In the genomic region with DNA sequence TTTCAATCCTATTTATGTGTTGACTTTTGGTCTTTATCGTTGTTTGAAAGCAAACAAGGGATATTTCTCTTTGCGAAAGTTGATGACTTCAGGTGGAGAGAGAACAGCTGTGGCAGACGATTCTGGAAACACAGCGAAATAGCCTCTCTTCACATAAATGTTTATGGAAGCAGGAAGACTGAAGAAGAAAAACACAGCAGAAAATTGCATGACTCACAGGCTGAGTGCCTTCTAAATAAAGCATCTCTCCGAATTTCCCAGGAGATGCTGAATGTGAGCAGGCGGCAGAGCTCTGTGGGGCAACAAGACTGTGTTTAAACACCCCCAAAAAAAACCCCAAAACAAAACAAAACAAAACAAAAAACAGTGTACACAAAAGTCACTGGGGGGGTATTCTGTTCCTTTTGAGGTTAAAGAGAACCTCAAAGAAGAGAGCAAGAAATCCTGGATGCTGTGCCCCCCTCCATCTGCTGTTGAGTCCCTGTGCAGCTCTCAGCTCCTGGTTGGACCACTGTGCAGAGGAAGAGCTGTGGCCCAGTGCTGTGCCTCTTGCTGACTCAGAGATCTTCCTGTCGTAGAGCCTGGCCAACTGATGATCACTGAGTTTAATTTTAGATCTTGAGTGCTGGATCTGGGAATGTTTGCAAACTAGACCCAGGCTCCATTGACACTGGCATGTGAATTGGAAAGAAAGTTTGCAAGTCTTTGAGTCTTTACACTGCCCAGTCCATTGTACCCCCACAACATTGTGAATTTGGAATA, we compare ENCODE assay signal across 12 mouse cellular contexts.
DNase-seq lines count a peak whose midpoint lies in the region; ATAC-seq lines count a peak whose summit lies in the region.
"Had no signal": no experiment of that assay in that cellular context is flagged by ENCODE, and none has a peak within 500 bp of the region (broad histone marks: within the 10 kb centered on the region; RNA-seq: fewer than 3 reads in every experiment).

No protein-coding gene starts in this region.

- no peaks in the 10 kb centered on the region for H3K27me3 ChIP-seq in embryonic facial prominence, embryonic 14.5 days (replicated peaks; ENCODE audit: control insufficient read depth, insufficient read depth, low read length)
- no peaks in the 10 kb centered on the region for H3K27me3 ChIP-seq in midbrain, embryonic 11.5 days (ENCODE audit: control insufficient read depth, insufficient read depth, low read length)
- H3K27me3 ChIP-seq: neural tube, embryonic 12.5 days had no signal

- 53% methylated on average over 7 of the region's 7 CpGs for WGBS in embryonic facial prominence, embryonic 14.5 days
- 76% methylated on average over 7 of the region's 7 CpGs for WGBS in midbrain, embryonic 11.5 days

- H3K36me3 ChIP-seq in embryonic facial prominence, embryonic 14.5 days (ENCODE audit: control insufficient read depth, insufficient read depth, low read length): no peaks in the 10 kb centered on the region
- H3K36me3 ChIP-seq in midbrain, embryonic 11.5 days (ENCODE audit: control insufficient read depth, insufficient read depth, low read length): no peaks in the 10 kb centered on the region
- H3K36me3 ChIP-seq: neural tube, embryonic 12.5 days had no signal

- H3K9ac ChIP-seq in embryonic facial prominence, embryonic 14.5 days (ENCODE audit: low read depth, low read length): no peak overlapping the region
- H3K9ac ChIP-seq in midbrain, embryonic 11.5 days (ENCODE audit: low read length): no peak overlapping the region
- H3K9ac ChIP-seq: neural tube, embryonic 12.5 days had no signal

- no peak for ATAC-seq in embryonic facial prominence, embryonic 14.5 days (ENCODE audit: low read depth)
- ATAC-seq in midbrain, embryonic 11.5 days (ENCODE audit: low FRiP score): no peak

- H3K4me3 ChIP-seq in embryonic facial prominence, embryonic 14.5 days (ENCODE audit: low read depth, low read length): no peak overlapping the region
- H3K4me3 ChIP-seq in midbrain, embryonic 11.5 days (ENCODE audit: low read depth, low read length): no peak overlapping the region
- H3K4me3 ChIP-seq: neural tube, embryonic 12.5 days had no signal

- H3K4me1 ChIP-seq in embryonic facial prominence, embryonic 14.5 days (ENCODE audit: control insufficient read depth, insufficient read depth, low read length): peaks cover 30% of the 10 kb centered on the region; the same call in 1 of the 2 replicates
- H3K4me1 ChIP-seq in midbrain, embryonic 11.5 days (ENCODE audit: control insufficient read depth, insufficient read depth, low read length): no peaks in the 10 kb centered on the region
- H3K4me1 ChIP-seq: neural tube, embryonic 12.5 days had no signal

- DNase-seq in heart, adult 8-10 months (ENCODE audit: low spot score): peak; percentile 67
- DNase-seq in heart, postnatal 25 days (ENCODE audit: low spot score): no peak
- DNase-seq in 3T3-L1 (ENCODE audit: low read depth, low spot score): peak; percentile 91
- peak; percentile 37 for DNase-seq in embryonic facial prominence, embryonic 14.5 days (ENCODE audit: low spot score)
- peak; percentile 18 to 39 for DNase-seq in left cerebral cortex, postnatal 14 days (ENCODE audit: low spot score in 2 of 2)
- no peak for DNase-seq in midbrain, embryonic 11.5 days (ENCODE audit: low spot score, missing footprints)
- no peak for DNase-seq in embryo, embryonic 10 days (ENCODE audit: low spot score)
- DNase-seq in urinary bladder, adult 18-20 months (ENCODE audit: low spot score in 2 of 2): no peak
- DNase-seq: adrenal gland, postnatal 25 days; embryo, embryonic 11 days; thymus, adult 2 months had no signal

- H3K27ac ChIP-seq in embryonic facial prominence, embryonic 14.5 days (replicated peaks; ENCODE audit: low read depth, low read length): peak overlapping the region; percentile 42; the same call in 1 of the 2 replicates
- H3K27ac ChIP-seq in midbrain, embryonic 11.5 days (ENCODE audit: low read depth, low read length): no peak overlapping the region
- H3K27ac ChIP-seq: neural tube, embryonic 12.5 days had no signal

- no peak overlapping the region for H3K4me2 ChIP-seq in embryonic facial prominence, embryonic 14.5 days (ENCODE audit: low read depth, low read length)
- H3K4me2 ChIP-seq in midbrain, embryonic 11.5 days: no peak overlapping the region
- H3K4me2 ChIP-seq: neural tube, embryonic 12.5 days had no signal

- intact Hi-C loops in heart, postnatal 25 days (cut with DNase I): no loop called here
- intact Hi-C loops in left cerebral cortex, postnatal 14 days (cut with DNase I): no loop called here

- no peaks in the 10 kb centered on the region for H3K9me3 ChIP-seq in embryonic facial prominence, embryonic 14.5 days (ENCODE audit: control insufficient read depth, low read length)
- no peaks in the 10 kb centered on the region for H3K9me3 ChIP-seq in midbrain, embryonic 11.5 days (ENCODE audit: control insufficient read depth, low read length)
- H3K9me3 ChIP-seq: neural tube, embryonic 12.5 days had no signal

Comparison
In these comparisons a context has a peak if more than half of its experiments do, and no peak if none do; other contexts are left out.
1. DNase-seq: peak in heart, adult 8-10 months (single experiment), 3T3-L1 (single experiment), embryonic facial prominence, embryonic 14.5 days (single experiment) and left cerebral cortex, postnatal 14 days (2 of 2); none in heart, postnatal 25 days (single experiment), midbrain, embryonic 11.5 days (single experiment), embryo, embryonic 10 days (single experiment) and urinary bladder, adult 18-20 months (0 of 2).